Mouse (Mus musculus): ENCODE results near the gene Morn1.

Gene Morn1

GRCm38 (mm10) chr4:155121222-155121621 is 34.8 kb downstream of the Morn1 start:
- DNase-seq, result no peak

GRCm38 (mm10) chr4:155121915-155122443 is 35.6 kb downstream of the Morn1 start:
- DNase-seq, result no peak

GRCm38 (mm10) chr4:155122444-155123040 is 36.2 kb downstream of the Morn1 start:
- peak; percentile 98 for DNase-seq

- DNase-seq, result no peak
Measured at GRCm38 (mm10) chr4:155123868-155124534, 37.6 kb downstream of the Morn1 start.

- no peak for DNase-seq
Measured at GRCm38 (mm10) chr4:155125310-155125709, 38.9 kb downstream of the Morn1 start.

- no peak for DNase-seq
Measured at GRCm38 (mm10) chr4:155126194-155126593, 39.8 kb downstream of the Morn1 start.

- no peak for DNase-seq
Measured at GRCm38 (mm10) chr4:155126602-155127372, 40.4 kb downstream of the Morn1 start.

GRCm38 (mm10) chr4:155128411-155128810 is 42.0 kb downstream of the Morn1 start:
- no peak for DNase-seq

- no peak for DNase-seq
Measured at GRCm38 (mm10) chr4:155129132-155129917, 42.9 kb downstream of the Morn1 start.

GRCm38 (mm10) chr4:155129996-155130395 is 43.6 kb downstream of the Morn1 start:
- peak; percentile 82 for DNase-seq

GRCm38 (mm10) chr4:155130616-155131015 is 44.2 kb downstream of the Morn1 start:
- no peak for DNase-seq

- DNase-seq, result no peak
Measured at GRCm38 (mm10) chr4:155133188-155133587, 46.8 kb downstream of the Morn1 start.

GRCm38 (mm10) chr4:155133658-155134417 is 47.5 kb downstream of the Morn1 start:
- no peak for DNase-seq

- DNase-seq, result no peak
Measured at GRCm38 (mm10) chr4:155134686-155135172, 48.4 kb downstream of the Morn1 start.

GRCm38 (mm10) chr4:155135909-155136585 is 49.7 kb downstream of the Morn1 start:
- no peak for DNase-seq

GRCm38 (mm10) chr4:155137891-155138290 is 51.5 kb downstream of the Morn1 start:
- DNase-seq, result no peak

GRCm38 (mm10) chr4:155138451-155138850 is 52.1 kb downstream of the Morn1 start:
- no peak for DNase-seq

- no peak for DNase-seq
Measured at GRCm38 (mm10) chr4:155139281-155140045, 53.1 kb downstream of the Morn1 start.

- no peak for DNase-seq
Measured at GRCm38 (mm10) chr4:155140150-155140549, 53.8 kb downstream of the Morn1 start.

GRCm38 (mm10) chr4:155140795-155141265 is 54.5 kb downstream of the Morn1 start:
- no peak for DNase-seq

Measured in right cerebral cortex, postnatal 14 days (tissue).